Mouse (Mus musculus) forebrain, embryonic 10.5 days (tissue): ENCODE measurements around the gene Ncoa7. TPM values are rescaled to one million over a fixed set of nuclear protein-coding genes. Genes with fewer than 3 reads are reported as not detected.
A peak's percentile ranks its signal among the peaks of the same experiment; 100 is the strongest.
"Not testable (repeated sequence)": the region's sequence is repeated elsewhere in the genome, so short reads cannot be mapped to it uniquely, and the experiment has no call there.

Experiments
- DNase-seq: peaks from one replicate; pipeline ENCODE4 v3.0.0-alpha.2; 2017; ENCODE audit warnings: low spot score; ENCODE audit errors: extremely low spot score
- H3K27ac ChIP-seq: fragments of 300-500 bp; sonication (generic); 2 replicates; pipeline ENCODE4 v1.5.1; 2016; ENCODE audit warnings: mild to moderate bottlenecking
- H3K27me3 ChIP-seq: fragments of 300-500 bp; sonication (generic); 2 replicates; pipeline ENCODE4 v1.6.1; 2016; ENCODE audit warnings: mild to moderate bottlenecking; ENCODE audit not compliant: poor library complexity, severe bottlenecking
- H3K36me3 ChIP-seq: fragments of 300-500 bp; sonication (generic); replicated peaks from 2 replicates; pipeline ENCODE4 v1.6.1; 2016; ENCODE audit warnings: mild to moderate bottlenecking, moderate library complexity
- H3K4me1 ChIP-seq: fragments of 300-500 bp; sonication (generic); 2 replicates; pipeline ENCODE4 v1.6.1; 2016
- H3K4me3 ChIP-seq: fragments of 300-500 bp; sonication (generic); 2 replicates; pipeline ENCODE4 v1.5.1; 2016; ENCODE audit warnings: mild to moderate bottlenecking, moderate library complexity
- H3K9me3 ChIP-seq: fragments of 300-500 bp; sonication (generic); 2 replicates; pipeline ENCODE4 v1.6.1; 2016; ENCODE audit warnings: mild to moderate bottlenecking, moderate library complexity
- WGBS: fragments of 180-500 bp; shearing (Covaris S2); methylation state at CpG from one replicate; pipeline ENCODE4 v1.1.7; 2016; 5-methylcytosine and 5-hydroxymethylcytosine counted together
- polyA plus RNA-seq: library from polyadenylated mRNA; unstranded; fragments of >200 nt; fragmentation: Nextera tagmentation; extraction: Ambion mirVana; gene quantifications from 2 replicates; pipeline ENCODE4 v1.2.1, GENCODE M21; 2016

The Ncoa7 gene
- polyA plus RNA-seq, 1 experiment from 2014 or later: 6.9 TPM

- Histone ChIP-seq H3K36me3 (no peaks in the 10 kb centered on the region), H3K9me3 (no peaks in the 10 kb centered on the region), H3K27me3 (no peaks in the 10 kb centered on the region), H3K27ac (peak overlapping the region; percentile 97), H3K4me1 (peaks cover 17% of the 10 kb centered on the region), H3K4me3 (peak overlapping the region; percentile 80)
- DNase-seq: no peak
- WGBS: 44% methylated on average over 7 of the region's 7 CpGs
Observed at GRCm38 (mm10) chr10:30803587-30804253, 594 bp upstream of the Ncoa7 start.

- Histone ChIP-seq H3K4me3 (peak overlapping the region; percentile 80), H3K4me1 (peaks cover 17% of the 10 kb centered on the region), H3K36me3 (0 out of 2 replicates have a peak, but pooled peaks cover under 1% of the 10 kb centered on the region), H3K27ac (peak overlapping the region; percentile 97), H3K9me3 (no peaks in the 10 kb centered on the region), H3K27me3 (no peaks in the 10 kb centered on the region)
- 12% methylated on average over 8 of the region's 8 CpGs for WGBS
- no peak for DNase-seq
Observed at GRCm38 (mm10) chr10:30802033-30802432, 1.1 kb downstream of the Ncoa7 start.

- peaks cover 12% of the 10 kb centered on the region for H3K9me3 ChIP-seq
- H3K4me1 ChIP-seq: peaks cover 17% of the 10 kb centered on the region
- H3K36me3 ChIP-seq: peaks cover 14% of the 10 kb centered on the region
- H3K4me3 ChIP-seq: no peak overlapping the region
- no peak for DNase-seq
- WGBS: 97% methylated on average over 2 of the region's 2 CpGs
- no peaks in the 10 kb centered on the region for H3K27me3 ChIP-seq
- no peak overlapping the region for H3K27ac ChIP-seq
Observed at GRCm38 (mm10) chr10:30799713-30800450, 3.2 kb downstream of the Ncoa7 start.

- H3K9me3 ChIP-seq: peaks cover 27% of the 10 kb centered on the region
- 74% methylated on average over 5 of the region's 5 CpGs for WGBS
Observed at GRCm38 (mm10) chr10:30796469-30797261, 6.5 kb downstream of the Ncoa7 start.

GRCm38 (mm10) chr10:30791016-30791415, 12.1 kb downstream of the Ncoa7 start:
- H3K9me3 ChIP-seq: peaks cover 26% of the 10 kb centered on the region
- DNase-seq: no peak
- H3K27ac ChIP-seq: no peak overlapping the region
- no peaks in the 10 kb centered on the region for H3K27me3 ChIP-seq
- H3K36me3 ChIP-seq: peaks cover 15% of the 10 kb centered on the region
- no peaks in the 10 kb centered on the region for H3K4me1 ChIP-seq
- 92% methylated on average over 3 of the region's 3 CpGs for WGBS
- no peak overlapping the region for H3K4me3 ChIP-seq

More at GRCm38 (mm10) chr10:30796469-30797261, 6.5 kb downstream of the Ncoa7 start:
- Histone ChIP-seq H3K27me3 (no peaks in the 10 kb centered on the region), H3K4me1 (peaks cover 3% of the 10 kb centered on the region; the same call in 1 of the 2 replicates), H3K36me3 (peaks cover 21% of the 10 kb centered on the region), H3K27ac (no peak overlapping the region), H3K4me3 (no peak overlapping the region)
- DNase-seq: no peak

GRCm38 (mm10) chr10:30789521-30789920, 13.6 kb downstream of the Ncoa7 start:
- no peak for DNase-seq
- Histone ChIP-seq H3K9me3 (peaks cover 12% of the 10 kb centered on the region), H3K36me3 (peaks cover 6% of the 10 kb centered on the region), H3K27ac (no peak overlapping the region), H3K4me3 (no peak overlapping the region), H3K4me1 (no peaks in the 10 kb centered on the region), H3K27me3 (no peaks in the 10 kb centered on the region)
- WGBS: 95% methylated on average over 5 of the region's 5 CpGs

- Histone ChIP-seq H3K4me3 (no peak overlapping the region), H3K36me3 (no peaks in the 10 kb centered on the region), H3K27ac (no peak overlapping the region), H3K9me3 (0 out of 2 replicates have a peak, but pooled peaks cover 7% of the 10 kb centered on the region), H3K27me3 (no peaks in the 10 kb centered on the region), H3K4me1 (no peaks in the 10 kb centered on the region)
- WGBS: 87% methylated on average over 1 of the region's 1 CpGs
- no peak for DNase-seq
Observed at GRCm38 (mm10) chr10:30788340-30788721, 14.8 kb downstream of the Ncoa7 start.

- 95% methylated on average over 3 of the region's 3 CpGs for WGBS
- Histone ChIP-seq H3K9me3 (0 out of 2 replicates have a peak, but pooled peaks cover 7% of the 10 kb centered on the region), H3K4me1 (no peaks in the 10 kb centered on the region), H3K27ac (no peak overlapping the region), H3K4me3 (no peak overlapping the region), H3K27me3 (no peaks in the 10 kb centered on the region), H3K36me3 (no peaks in the 10 kb centered on the region)
- no peak for DNase-seq
Observed at GRCm38 (mm10) chr10:30787684-30788339, 15.3 kb downstream of the Ncoa7 start.

- H3K4me1 ChIP-seq: no peaks in the 10 kb centered on the region
- H3K9me3 ChIP-seq: no peaks in the 10 kb centered on the region
- no peak overlapping the region for H3K27ac ChIP-seq
- no peak for DNase-seq
- no peak overlapping the region for H3K4me3 ChIP-seq
- H3K36me3 ChIP-seq: peaks cover under 1% of the 10 kb centered on the region; the same call in 1 of the 2 replicates
- WGBS: 86% methylated on average over 5 of the region's 5 CpGs
- no peaks in the 10 kb centered on the region for H3K27me3 ChIP-seq
Observed at GRCm38 (mm10) chr10:30786103-30786754, 16.9 kb downstream of the Ncoa7 start.

GRCm38 (mm10) chr10:30780921-30781320, 22.2 kb downstream of the Ncoa7 start:
- not testable (repeated sequence) for H3K9me3 ChIP-seq, H3K36me3 ChIP-seq, H3K4me3 ChIP-seq, DNase-seq, H3K4me1 ChIP-seq, H3K27me3 ChIP-seq, H3K27ac ChIP-seq
- 94% methylated on average over 9 of the region's 9 CpGs for WGBS

- 86% methylated on average over 3 of the region's 3 CpGs for WGBS
Observed at GRCm38 (mm10) chr10:30778240-30778639, 24.9 kb downstream of the Ncoa7 start.

GRCm38 (mm10) chr10:30775987-30776386, 27.1 kb downstream of the Ncoa7 start:
- no peaks in the 10 kb centered on the region for H3K27me3 ChIP-seq
- H3K27ac ChIP-seq: no peak overlapping the region
- 0 out of 2 replicates have a peak, but pooled peaks cover under 1% of the 10 kb centered on the region for H3K36me3 ChIP-seq
- no peak overlapping the region for H3K4me3 ChIP-seq
- WGBS: 88% methylated on average over 2 of the region's 2 CpGs
- DNase-seq: no peak
- 0 out of 2 replicates have a peak, but pooled peaks cover 3% of the 10 kb centered on the region for H3K4me1 ChIP-seq
- H3K9me3 ChIP-seq: no peaks in the 10 kb centered on the region

More at GRCm38 (mm10) chr10:30778240-30778639, 24.9 kb downstream of the Ncoa7 start:
- no peaks in the 10 kb centered on the region for H3K27me3 ChIP-seq
- peaks cover 3% of the 10 kb centered on the region; the same call in 1 of the 2 replicates for H3K36me3 ChIP-seq
- H3K4me3 ChIP-seq: no peak overlapping the region
- no peaks in the 10 kb centered on the region for H3K9me3 ChIP-seq
- H3K27ac ChIP-seq: no peak overlapping the region
- no peak for DNase-seq
- H3K4me1 ChIP-seq: 0 out of 2 replicates have a peak, but pooled peaks cover 3% of the 10 kb centered on the region
